8 mouse cellular contexts compared by ENCODE assay signal in genomic region chr12:70234938-70235484, GRCm38 (mm10). TPM values are rescaled to one million over a fixed set of nuclear protein-coding genes. Genes with fewer than 3 reads are reported as not detected.
DNase-seq lines count a peak whose midpoint lies in the region; ATAC-seq and TF ChIP-seq lines count a peak whose summit lies in the region.

No protein-coding gene starts in this region.

- no peak overlapping the region for H3K4me3 ChIP-seq in C2C12 (ENCODE audit: insufficient read depth, poor library complexity, severe bottlenecking)
- peak overlapping the region; percentile 10 to 50; a peak in 3 of 4 replicates for H3K4me3 ChIP-seq in liver, embryonic 14.5 days (ENCODE audit: insufficient read depth in 1 of 2, low read depth in 2 of 2, low read length in 2 of 2)

- H3K79me3 ChIP-seq in C2C12 (ENCODE audit: low read depth) = no peaks in the 10 kb centered on the region

- no peaks in the 10 kb centered on the region for H3K9me3 ChIP-seq in liver, embryonic 14.5 days (ENCODE audit: control insufficient read depth, low read length)

- H3K27ac ChIP-seq in liver, embryonic 14.5 days = no peak overlapping the region

- DNase-seq in adrenal gland, adult 2 months = peak; percentile 69
- DNase-seq in embryo, embryonic 11 days = peak; percentile 89
- DNase-seq in kidney, adult 18-20 months = peak; percentile 81
- DNase-seq in liver, embryonic 14.5 days (ENCODE audit: low read depth in 3 of 3, low spot score in 3 of 3) = peak; percentile 31 to 43 (median 37)
- DNase-seq in neural tube, embryonic 10.5 days (ENCODE audit: extremely low spot score, low spot score) = peak; percentile 79
- peak; percentile 73 for DNase-seq in thymus, postnatal 4 days

- no peak overlapping the region for H3ac ChIP-seq in C2C12 (ENCODE audit: control insufficient read depth, insufficient read length, low read depth)

- H3K4me2 ChIP-seq in liver, embryonic 14.5 days (ENCODE audit: low read depth) = peak overlapping the region; percentile 46

- H3K79me2 ChIP-seq in C2C12 (ENCODE audit: control insufficient read depth, insufficient read depth) = no peaks in the 10 kb centered on the region

- ATAC-seq in granulocyte monocyte progenitor cell, adult 5-6 weeks (replicated peaks; ENCODE audit: poor library complexity, severe bottlenecking) = peak; percentile 46
- ATAC-seq in liver, embryonic 14.5 days (ENCODE audit: insufficient read depth) = peak; percentile 42; the same call in 1 of the 2 replicates

- TF ChIP-seq EP300 in liver, embryonic 14.5 days (IDR thresholded peaks at IDR 0.05; ENCODE audit: low read depth) = no peak

- H3K4me1 ChIP-seq in liver, embryonic 14.5 days (replicated peaks; ENCODE audit: control insufficient read depth in 2 of 2, insufficient read depth in 2 of 2, low read length in 1 of 2) = peaks cover 14 to 33% of the 10 kb centered on the region in 2 experiments

- H3K9ac ChIP-seq in liver, embryonic 14.5 days (replicated peaks) = peak overlapping the region; percentile 1; the same call in 1 of the 2 replicates

- H3K36me3 ChIP-seq in C2C12 (ENCODE audit: control insufficient read depth, insufficient read depth) = no peaks in the 10 kb centered on the region
- H3K36me3 ChIP-seq in liver, embryonic 14.5 days (replicated peaks; ENCODE audit: control insufficient read depth, insufficient read depth, low read depth) = no peaks in the 10 kb centered on the region

- WGBS in liver, embryonic 14.5 days (ENCODE audit: insufficient replicate concordance) = 12% methylated on average over 13 of the region's 13 CpGs

- H3K27me3 ChIP-seq in C2C12 (ENCODE audit: control insufficient read depth, insufficient read depth, insufficient read length) = peaks cover 6% of the 10 kb centered on the region
- no peaks in the 10 kb centered on the region for H3K27me3 ChIP-seq in liver, embryonic 14.5 days (ENCODE audit: control insufficient read depth, insufficient read depth, low read length)

- peak; percentile 24 for TF ChIP-seq CTCF in C2C12 (IDR thresholded peaks at IDR 0.05; ENCODE audit: control insufficient read depth, insufficient read depth, insufficient read length)
- peak; percentile 86 for TF ChIP-seq CTCF in liver, embryonic 14.5 days (IDR thresholded peaks at IDR 0.05; ENCODE audit: low read depth)

TF ChIP-seq in C2C12, 6 proteins besides CTCF, POLR2A, EP300 and RAD21:
- TF ChIP-seq MYOG (IDR thresholded peaks at IDR 0.05; ENCODE audit: control insufficient read depth, extremely low read depth, insufficient read length) = no peak
- TF ChIP-seq CEBPB (IDR thresholded peaks at IDR 0.05; ENCODE audit: low read depth) = no peak
- no peak for TF ChIP-seq MYOD1 (IDR thresholded peaks at IDR 0.05; ENCODE audit: control insufficient read depth, insufficient read length, low read depth)
- TF ChIP-seq FOSL1 (IDR thresholded peaks at IDR 0.05; ENCODE audit: insufficient read depth, low read length, poor library complexity, severe bottlenecking) = no peak
- no peak for TF ChIP-seq USF1 (IDR thresholded peaks at IDR 0.05; ENCODE audit: low read depth)

RNA-seq across cellular contexts. Expression of gene Pygl, which starts 3.7 kb away (rescaled TPM):
- not detected for polyA plus RNA-seq in C2C12 (2012; fragmentation: generic; extraction: Trizol)
- total RNA-seq in adrenal gland, adult 2 months (2021) = 100 to 1,000 TPM in 1 of 2 experiments, 10 to 100 TPM in 1; 94.6 to 157 TPM
- polyA plus RNA-seq in adrenal gland, adult 2 months (2012; rRNA removed) = 58.7 and 87.6 TPM in 2 replicates
- total RNA-seq in granulocyte monocyte progenitor cell, adult 5-6 weeks (2014; fragmentation: Nextera tagmentation) = 54.6 and 74.4 TPM in 2 replicates
- 119 and 127 TPM in 2 replicates for total RNA-seq in granulocyte monocyte progenitor cell, adult 5-6 weeks (2017)
- polyA plus RNA-seq in liver, embryonic 14.5 days (2012; rRNA removed) = 20.6 and 29.5 TPM in 2 replicates
- polyA plus RNA-seq in liver, embryonic 14.5 days (2014; fragmentation: Nextera tagmentation; extraction: Ambion mirVana) = 47.9 and 51.7 TPM in 2 replicates

Comparison
In these comparisons a context has a peak if more than half of its experiments do, and no peak if none do; other contexts are left out.
1. DNase-seq: peak in every context shown above with its lines; median percentile 89 in embryo, embryonic 11 days; 81 in kidney, adult 18-20 months; 79 in neural tube, embryonic 10.5 days; 73 in thymus, postnatal 4 days; 69 in adrenal gland, adult 2 months; 37 in liver, embryonic 14.5 days.
2. RNA of gene Pygl, which starts 3.7 kb away (polyA plus RNA-seq): 58.7 to 87.6 TPM in adrenal gland, adult 2 months and 20.6 to 51.7 TPM in liver, embryonic 14.5 days; not detected in C2C12 (single experiment); every median in the first group is over 10 times any median in the second.